Mouse (Mus musculus): ENCODE data around the gene Immp2l.

DNA sequence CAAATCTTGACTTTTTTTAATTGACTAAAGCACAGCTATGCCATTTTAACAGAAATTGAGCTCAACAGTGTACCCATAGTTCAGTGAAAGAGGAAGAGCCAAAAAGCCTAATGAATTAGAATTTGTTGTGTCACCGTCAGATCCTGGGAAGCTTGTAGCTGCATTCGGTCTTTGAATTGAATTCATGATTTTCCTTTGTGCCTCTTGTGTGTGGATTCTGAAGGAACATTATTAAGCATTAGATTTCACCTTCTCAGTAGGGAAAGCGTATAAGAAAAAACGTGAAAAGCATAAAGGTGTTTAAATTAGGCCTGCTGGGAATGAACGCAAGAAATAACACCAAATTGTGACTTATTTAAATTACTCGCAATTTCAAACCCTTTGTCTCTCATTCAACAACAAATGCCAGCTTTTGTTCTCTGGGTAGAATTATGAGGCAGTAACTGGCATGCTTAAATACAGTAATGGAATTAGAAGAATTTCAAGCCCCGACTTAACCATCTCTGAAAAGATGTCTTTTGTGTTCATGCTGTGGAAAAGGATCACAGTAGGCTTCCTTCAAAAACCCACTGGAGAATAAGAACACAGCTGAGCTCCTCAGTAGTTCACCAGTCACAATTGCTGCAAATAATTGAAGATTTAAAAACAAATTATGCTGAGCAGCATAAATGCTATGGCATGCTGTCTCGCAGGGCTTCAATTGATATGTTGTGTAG is 626.1 kb downstream of the Immp2l start:
- TF ChIP-seq GATA1 (IDR thresholded peaks at IDR 0.05; ENCODE audit: borderline replicate concordance, low read length), result no peak
- TF ChIP-seq FLI1 (IDR thresholded peaks at IDR 0.05; ENCODE audit: low read length), result no peak
